Mouse (Mus musculus): ENCODE measurements around the gene Smug1. TPM values are rescaled to one million over a fixed set of nuclear protein-coding genes. Genes with fewer than 3 reads are reported as not detected.

Smug1 gene
- polyA plus RNA-seq, 1 experiment from 2014 or later = 68.0 TPM

DNA sequence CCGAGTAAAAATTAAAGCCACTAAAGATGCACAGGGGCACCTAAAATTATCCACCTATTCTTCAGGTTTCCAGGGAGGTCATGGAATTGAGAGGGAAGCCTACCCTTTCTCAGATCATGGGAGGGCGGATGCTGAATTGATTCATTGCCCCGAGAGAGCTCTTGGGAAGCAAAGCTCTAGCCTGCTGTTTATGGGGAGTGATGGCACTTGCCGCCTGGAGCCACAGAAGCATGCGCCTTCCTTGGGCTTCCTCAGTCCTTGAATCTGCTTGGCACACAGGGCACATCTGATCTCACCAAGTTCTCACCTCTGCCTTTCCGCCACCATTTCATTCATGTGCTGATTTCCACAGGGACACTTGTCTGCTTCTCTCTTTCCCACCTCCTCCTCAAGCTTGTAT lies 20.9 kb upstream of the Smug1 start:
- Histone ChIP-seq H3K36me3 (peaks cover 15% of the 10 kb centered on the region), H3K27ac (no peak overlapping the region), H3K4me3 (no peak overlapping the region), H3K4me1 (peaks cover 24% of the 10 kb centered on the region), H3K4me2 (replicated peaks) (no peak overlapping the region), H3K9ac (no peak overlapping the region), H3K27me3 (replicated peaks) (no peaks in the 10 kb centered on the region), H3K9me3 (no peaks in the 10 kb centered on the region)
- 62% methylated on average over 6 of the region's 6 CpGs for WGBS
- no peak for ATAC-seq (ENCODE audit: low FRiP score, low read depth)

DNA sequence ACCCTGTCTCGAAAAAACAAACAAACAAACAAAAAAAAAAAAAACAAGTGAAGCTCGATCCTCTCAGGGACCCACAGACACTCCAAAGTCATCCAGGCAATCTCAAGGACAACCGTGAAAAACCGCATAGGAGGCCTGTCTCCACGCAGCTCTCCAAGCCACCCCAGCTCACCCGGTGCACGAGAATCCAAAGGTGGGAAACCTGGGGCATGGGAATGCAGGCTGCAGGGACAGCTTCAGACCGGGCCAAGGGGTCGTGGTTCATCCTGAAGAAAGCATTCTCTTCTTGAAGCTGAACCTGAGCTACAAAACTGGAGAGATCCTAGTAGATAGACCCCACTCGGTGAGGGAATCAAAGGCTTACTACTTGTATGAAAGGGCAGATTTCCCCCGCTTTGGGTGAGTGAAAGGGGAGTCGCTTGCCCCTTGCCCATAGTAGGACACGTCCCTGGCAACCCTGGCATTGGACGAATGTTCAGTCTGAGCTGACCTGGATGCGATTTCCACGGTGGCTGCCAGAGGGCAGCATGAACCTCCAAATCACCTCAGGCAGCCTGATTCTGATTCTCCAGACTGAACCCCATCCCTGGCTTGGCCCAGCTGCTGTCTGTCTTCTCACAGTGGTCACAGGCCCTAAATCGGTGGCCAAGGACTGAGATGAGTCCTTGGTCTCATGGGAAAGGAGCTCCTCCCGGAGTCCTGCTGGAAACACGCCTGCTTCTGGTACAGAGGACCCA lies 18.7 kb upstream of the Smug1 start:
- Histone ChIP-seq H3K4me1 (peaks cover 29% of the 10 kb centered on the region), H3K9ac (no peak overlapping the region), H3K27me3 (replicated peaks) (no peaks in the 10 kb centered on the region), H3K4me2 (replicated peaks) (no peak overlapping the region), H3K36me3 (no peaks in the 10 kb centered on the region), H3K9me3 (no peaks in the 10 kb centered on the region), H3K4me3 (no peak overlapping the region), H3K27ac (no peak overlapping the region)
- 48% methylated on average over 19 of the region's 19 CpGs for WGBS
- no peak for ATAC-seq (ENCODE audit: low FRiP score, low read depth)

DNA sequence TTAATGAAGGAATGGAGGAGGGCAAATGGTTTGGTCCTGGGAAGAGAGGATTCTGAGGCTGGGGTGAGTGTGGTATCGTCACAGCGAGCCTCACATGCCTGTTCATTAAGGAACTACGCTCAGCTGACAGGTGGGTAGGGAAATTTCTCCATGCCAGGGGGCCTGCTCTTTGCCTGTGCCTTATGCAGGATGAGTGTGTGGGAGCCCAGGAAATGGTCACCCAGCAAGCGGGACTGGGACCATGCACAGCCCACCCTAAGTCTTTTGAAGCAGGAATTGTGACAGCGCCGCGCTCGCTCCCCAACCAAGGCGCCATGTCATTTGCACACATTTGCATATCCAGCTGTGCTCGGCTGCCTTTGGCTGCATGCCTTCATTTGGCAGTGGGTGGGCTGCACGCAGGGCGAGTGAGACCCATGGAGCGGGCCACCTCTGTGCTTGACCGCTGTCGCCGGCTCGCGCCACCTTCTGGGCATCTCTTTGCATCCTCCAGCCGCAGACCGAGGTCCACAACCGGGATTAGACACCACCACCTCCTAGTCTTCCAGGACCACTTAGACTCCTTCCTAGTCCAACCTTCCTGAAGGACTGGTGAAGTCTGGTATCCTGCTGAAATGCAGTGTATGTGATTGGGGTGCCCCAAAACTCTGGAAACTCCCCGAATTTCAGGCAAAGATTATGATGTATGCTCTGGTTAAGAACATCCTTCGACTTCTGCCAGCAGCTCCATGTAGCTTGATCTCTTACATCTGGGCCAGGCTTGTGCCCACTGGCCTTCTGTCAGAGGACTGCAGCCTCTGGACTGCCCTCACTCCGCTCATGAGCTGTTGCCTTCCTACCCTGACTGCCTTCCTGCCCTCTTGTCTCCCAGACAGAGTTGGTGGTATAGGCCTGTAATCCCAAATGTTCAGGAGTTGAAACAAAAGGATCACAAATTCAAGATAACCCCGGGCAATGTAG lies 17.0 kb upstream of the Smug1 start:
- Histone ChIP-seq H3K9me3 (no peaks in the 10 kb centered on the region), H3K36me3 (no peaks in the 10 kb centered on the region), H3K27me3 (replicated peaks) (no peaks in the 10 kb centered on the region), H3K4me2 (replicated peaks) (peak overlapping the region; percentile 61), H3K4me3 (peak overlapping the region; percentile 19), H3K9ac (peak overlapping the region; percentile 35; the same call in 1 of the 2 replicates), H3K4me1 (peaks cover 24% of the 10 kb centered on the region), H3K27ac (no peak overlapping the region)
- peak; percentile 23; the same call in 1 of the 2 replicates for ATAC-seq (ENCODE audit: low FRiP score, low read depth)
- WGBS = 11% methylated on average over 25 of the region's 25 CpGs

DNA sequence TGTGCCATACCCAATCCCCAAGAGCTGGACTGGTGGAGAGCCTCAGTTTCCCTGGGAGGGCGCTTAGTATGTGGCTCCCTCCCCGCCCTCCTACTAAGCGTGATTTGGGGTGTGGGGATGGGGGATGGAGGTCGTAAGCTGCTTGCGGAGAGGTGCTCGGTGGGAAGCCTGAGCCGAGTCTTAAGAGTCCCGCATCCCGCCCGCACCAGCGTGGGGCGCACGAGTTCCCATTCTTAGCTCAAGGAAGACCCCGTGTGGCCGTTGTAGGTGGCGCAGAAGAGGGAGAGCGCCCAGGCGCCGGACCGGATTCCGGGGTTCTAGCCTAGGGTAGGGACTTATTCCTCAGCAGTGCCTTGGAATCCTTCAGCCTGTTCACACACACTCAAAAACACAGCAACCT lies 16.2 kb upstream of the Smug1 start:
- Histone ChIP-seq H3K27ac (no peak overlapping the region), H3K4me1 (peaks cover 32% of the 10 kb centered on the region), H3K9me3 (no peaks in the 10 kb centered on the region), H3K27me3 (replicated peaks) (0 out of 2 replicates have a peak, but pooled peaks cover 3% of the 10 kb centered on the region), H3K9ac (no peak overlapping the region), H3K4me2 (replicated peaks) (peak overlapping the region; percentile 61), H3K36me3 (no peaks in the 10 kb centered on the region), H3K4me3 (peak overlapping the region; percentile 24; the same call in 1 of the 2 replicates)
- ATAC-seq (ENCODE audit: low FRiP score, low read depth) = peak; percentile 48
- WGBS = under 1% methylated on average over 21 of the region's 21 CpGs

DNA sequence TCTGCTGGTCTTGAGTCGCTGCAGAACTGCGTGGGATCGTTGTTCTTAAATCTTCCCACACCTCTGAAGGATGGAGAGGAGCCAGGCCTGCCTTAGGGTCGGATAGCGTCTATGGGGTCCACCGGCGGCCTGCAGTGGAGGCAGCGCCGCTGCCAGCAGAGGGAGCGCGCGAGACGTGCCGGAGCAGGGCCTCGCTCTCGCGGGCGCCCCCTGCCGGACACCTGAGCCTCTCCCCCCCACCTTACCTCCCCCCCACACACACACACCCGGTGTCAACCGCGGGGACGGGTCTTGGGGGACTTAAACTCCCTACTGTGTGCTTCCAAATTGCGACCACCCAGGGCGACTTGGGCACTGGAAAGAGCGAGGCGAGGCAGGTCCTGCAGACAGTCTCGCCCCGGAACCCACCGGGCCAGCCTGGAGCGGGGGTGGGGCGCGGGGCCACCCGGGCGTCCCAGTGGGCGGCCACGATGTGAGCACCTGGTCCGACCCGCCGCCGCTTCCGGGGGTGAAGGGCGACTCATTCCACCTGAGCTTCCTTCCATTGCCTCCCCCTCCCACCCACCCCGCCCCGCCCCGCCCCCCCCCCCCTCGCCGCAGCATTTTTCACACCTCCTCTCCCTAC lies 15.4 kb upstream of the Smug1 start:
- peak; percentile 31; the same call in 1 of the 2 replicates for ATAC-seq (ENCODE audit: low FRiP score, low read depth)
- H3K27ac ChIP-seq = no peak overlapping the region
- peaks cover 40% of the 10 kb centered on the region for H3K4me1 ChIP-seq
- WGBS = under 1% methylated on average over 36 of the region's 48 CpGs
- peak overlapping the region; percentile 24 for H3K4me3 ChIP-seq
- no peaks in the 10 kb centered on the region for H3K9me3 ChIP-seq
- H3K4me2 ChIP-seq (replicated peaks) = peak overlapping the region; percentile 61
- H3K27me3 ChIP-seq (replicated peaks) = 0 out of 2 replicates have a peak, but pooled peaks cover 3% of the 10 kb centered on the region
- no peaks in the 10 kb centered on the region for H3K36me3 ChIP-seq
- 0 out of 2 replicates have a peak overlapping the region, but pooled peaks have one; percentile 9 for H3K9ac ChIP-seq

DNA sequence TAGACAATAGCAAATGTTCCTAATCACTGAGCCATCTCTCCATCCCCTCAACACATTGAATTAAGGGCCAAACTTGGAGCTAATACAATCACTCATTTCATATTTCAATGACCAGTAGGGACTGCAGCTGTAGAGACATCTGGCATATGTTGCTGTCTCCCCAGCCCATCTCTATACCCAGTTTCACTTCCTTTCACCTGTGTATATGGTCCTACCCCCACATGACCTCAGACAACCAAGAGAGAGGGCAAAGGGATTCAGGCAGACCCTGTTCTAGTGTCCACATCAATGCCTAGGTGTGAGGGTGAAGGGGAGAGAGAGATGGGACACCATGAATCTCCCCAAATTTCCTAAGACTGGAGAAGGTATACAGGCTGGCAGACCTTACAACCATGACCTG lies 13.5 kb upstream of the Smug1 start:
- Histone ChIP-seq H3K27ac (no peak overlapping the region), H3K9me3 (no peaks in the 10 kb centered on the region), H3K9ac (no peak overlapping the region), H3K4me1 (peaks cover 48% of the 10 kb centered on the region), H3K4me3 (no peak overlapping the region), H3K36me3 (no peaks in the 10 kb centered on the region), H3K4me2 (replicated peaks) (no peak overlapping the region), H3K27me3 (replicated peaks) (peaks cover 3% of the 10 kb centered on the region; the same call in 1 of the 2 replicates)
- no peak for ATAC-seq (ENCODE audit: low FRiP score, low read depth)

DNA sequence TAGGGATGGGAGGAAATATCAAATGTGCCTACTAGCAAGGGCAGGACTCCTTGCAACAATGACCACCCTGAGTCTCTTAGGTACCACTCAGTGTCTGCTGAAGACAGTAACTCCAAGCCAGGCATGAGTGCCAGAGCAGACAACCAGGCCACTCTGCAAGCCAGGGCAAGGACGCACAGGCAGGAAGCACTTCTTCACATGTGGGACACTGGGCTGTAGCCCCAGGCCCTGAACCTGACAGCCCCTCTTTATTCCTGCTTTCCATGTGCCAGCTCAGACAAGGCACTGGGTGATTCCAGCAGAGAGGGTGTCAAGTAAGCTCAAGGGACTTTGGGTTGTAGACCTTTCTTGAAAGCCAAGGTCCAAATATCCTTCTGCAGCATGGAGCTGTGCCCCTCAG lies 11.9 kb upstream of the Smug1 start:
- Histone ChIP-seq H3K9ac (no peak overlapping the region), H3K4me3 (no peak overlapping the region), H3K27me3 (replicated peaks) (peaks cover 7% of the 10 kb centered on the region; the same call in 1 of the 2 replicates), H3K4me1 (peaks cover 44% of the 10 kb centered on the region), H3K36me3 (no peaks in the 10 kb centered on the region), H3K9me3 (no peaks in the 10 kb centered on the region), H3K27ac (no peak overlapping the region), H3K4me2 (replicated peaks) (no peak overlapping the region)
- WGBS = 77% methylated on average over 1 of the region's 1 CpGs
- no peak for ATAC-seq (ENCODE audit: low FRiP score, low read depth)

DNA sequence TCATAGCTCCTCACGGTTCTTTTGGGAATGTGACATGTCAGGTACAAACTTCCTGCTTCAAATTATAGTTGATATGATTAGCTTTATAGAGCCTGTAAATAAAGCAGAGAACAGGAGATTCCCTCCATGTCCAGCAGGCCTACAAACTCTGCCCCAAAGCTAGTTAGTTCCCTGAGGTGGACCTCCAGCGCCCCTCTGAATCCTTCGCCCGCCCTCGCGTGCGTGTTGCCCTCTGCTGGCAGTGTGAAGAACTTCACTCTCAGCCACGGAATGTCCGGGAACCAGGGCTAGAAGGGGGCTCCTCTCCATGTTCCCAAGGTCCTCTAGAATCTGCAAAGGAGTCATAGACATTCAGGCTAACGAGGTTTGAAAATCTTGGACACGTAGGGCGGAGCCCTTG lies 11.2 kb upstream of the Smug1 start:
- Histone ChIP-seq H3K27me3 (replicated peaks) (peaks cover 7% of the 10 kb centered on the region; the same call in 1 of the 2 replicates), H3K4me2 (replicated peaks) (peak overlapping the region; percentile 43)

DNA sequence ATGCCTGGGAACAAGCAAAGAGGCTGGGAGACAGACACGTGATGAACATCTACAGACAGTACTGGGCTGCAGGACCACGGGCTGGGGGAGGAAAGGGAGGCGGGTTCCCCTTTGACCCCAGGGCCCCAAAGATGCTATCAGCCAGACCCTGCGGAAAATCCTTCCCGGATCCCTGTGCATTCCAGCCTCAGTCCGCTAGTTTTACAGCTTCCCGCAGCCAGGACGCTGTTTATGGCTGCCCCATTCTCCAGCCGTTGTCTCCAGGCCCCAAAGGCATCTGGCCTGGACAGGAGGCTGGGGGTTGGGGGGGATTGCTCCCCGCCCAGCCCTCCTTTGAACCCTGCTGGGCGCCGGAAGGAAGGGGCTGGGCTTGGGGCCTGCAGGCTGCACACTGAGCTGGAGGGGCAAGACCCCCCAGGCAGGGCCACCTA lies 10.7 kb upstream of the Smug1 start:
- peak; percentile 17; the same call in 1 of the 2 replicates for ATAC-seq (ENCODE audit: low FRiP score, low read depth)
- under 1% methylated on average over 12 of the region's 12 CpGs for WGBS
- Histone ChIP-seq H3K4me1 (peaks cover 37% of the 10 kb centered on the region), H3K4me3 (no peak overlapping the region), H3K9me3 (no peaks in the 10 kb centered on the region), H3K36me3 (no peaks in the 10 kb centered on the region), H3K27me3 (replicated peaks) (peaks cover 7% of the 10 kb centered on the region; the same call in 1 of the 2 replicates), H3K4me2 (replicated peaks) (peak overlapping the region; percentile 43), H3K27ac (peak overlapping the region; percentile 54; the same call in 1 of the 2 replicates), H3K9ac (0 out of 2 replicates have a peak overlapping the region, but pooled peaks have one; percentile 41)

More for the DNA sequence above, 11.2 kb upstream of the Smug1 start:
- Histone ChIP-seq H3K27ac (no peak overlapping the region), H3K9ac (no peak overlapping the region), H3K36me3 (no peaks in the 10 kb centered on the region), H3K4me3 (no peak overlapping the region), H3K4me1 (peaks cover 42% of the 10 kb centered on the region), H3K9me3 (no peaks in the 10 kb centered on the region)
- no peak for ATAC-seq (ENCODE audit: low FRiP score, low read depth)
- 6% methylated on average over 12 of the region's 12 CpGs for WGBS

DNA sequence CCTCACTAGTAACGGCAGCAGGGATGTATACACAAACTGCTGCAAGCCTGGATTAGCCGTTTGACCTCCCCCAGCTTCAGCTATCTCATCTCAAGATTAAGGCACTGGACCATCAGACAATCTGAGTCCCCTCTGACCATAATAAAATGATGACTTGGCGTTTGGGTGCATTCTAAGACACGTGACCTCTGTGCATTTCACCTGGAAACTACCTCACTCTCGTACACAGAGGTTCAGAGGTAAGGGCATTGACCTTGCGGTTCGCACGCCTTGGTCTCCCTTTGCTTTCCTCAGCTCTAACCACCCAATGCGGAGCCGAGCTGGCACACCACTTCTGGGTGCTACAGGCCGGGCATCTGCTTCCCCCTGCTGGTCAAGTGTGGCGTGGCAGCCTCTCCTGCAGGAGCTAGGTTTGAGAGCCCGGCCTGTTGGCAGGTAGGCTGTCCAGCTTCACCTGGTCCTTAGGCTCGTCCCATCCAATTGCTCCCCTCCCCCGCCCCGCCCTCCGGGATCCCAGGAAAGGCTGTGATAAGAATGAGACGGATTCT lies 10.1 kb upstream of the Smug1 start:
- no peak overlapping the region for H3K4me3 ChIP-seq
- H3K9me3 ChIP-seq = no peaks in the 10 kb centered on the region
- no peaks in the 10 kb centered on the region for H3K36me3 ChIP-seq
- 1% methylated on average over 18 of the region's 18 CpGs for WGBS
- peaks cover 35% of the 10 kb centered on the region for H3K4me1 ChIP-seq
- ATAC-seq (ENCODE audit: low FRiP score, low read depth) = peak; percentile 57
- no peak overlapping the region for H3K9ac ChIP-seq
- H3K4me2 ChIP-seq (replicated peaks) = peak overlapping the region; percentile 43
- H3K27me3 ChIP-seq (replicated peaks) = peaks cover 7% of the 10 kb centered on the region; the same call in 1 of the 2 replicates
- no peak overlapping the region for H3K27ac ChIP-seq

DNA sequence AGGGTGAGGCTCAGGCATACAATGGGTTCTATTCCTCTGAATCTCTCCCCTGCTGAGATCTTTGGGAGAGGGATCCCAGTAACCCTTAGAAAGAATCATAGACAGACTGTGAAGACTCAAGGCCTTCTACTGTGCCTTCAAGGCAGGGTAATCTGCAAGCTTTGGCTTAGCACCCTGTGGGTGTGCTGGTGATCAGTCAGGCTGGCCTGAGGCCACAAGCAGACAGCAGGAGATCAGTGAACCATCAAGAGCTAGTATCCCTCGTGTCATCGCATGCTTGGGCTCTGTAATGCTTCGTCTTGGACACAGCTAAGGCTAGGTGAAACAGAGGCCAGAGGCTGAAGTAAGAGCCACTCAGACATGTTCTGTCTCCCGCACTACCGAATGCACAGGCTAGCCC lies 6.4 kb upstream of the Smug1 start:
- Histone ChIP-seq H3K36me3 (no peaks in the 10 kb centered on the region), H3K4me1 (peaks cover 63% of the 10 kb centered on the region), H3K9ac (no peak overlapping the region), H3K4me2 (replicated peaks) (no peak overlapping the region), H3K4me3 (no peak overlapping the region), H3K9me3 (no peaks in the 10 kb centered on the region), H3K27ac (no peak overlapping the region), H3K27me3 (replicated peaks) (peaks cover 4% of the 10 kb centered on the region; the same call in 1 of the 2 replicates)
- no peak for ATAC-seq (ENCODE audit: low FRiP score, low read depth)
- WGBS = 68% methylated on average over 5 of the region's 5 CpGs
